Mouse (Mus musculus): ENCODE results near the gene Map3k12.

DNA sequence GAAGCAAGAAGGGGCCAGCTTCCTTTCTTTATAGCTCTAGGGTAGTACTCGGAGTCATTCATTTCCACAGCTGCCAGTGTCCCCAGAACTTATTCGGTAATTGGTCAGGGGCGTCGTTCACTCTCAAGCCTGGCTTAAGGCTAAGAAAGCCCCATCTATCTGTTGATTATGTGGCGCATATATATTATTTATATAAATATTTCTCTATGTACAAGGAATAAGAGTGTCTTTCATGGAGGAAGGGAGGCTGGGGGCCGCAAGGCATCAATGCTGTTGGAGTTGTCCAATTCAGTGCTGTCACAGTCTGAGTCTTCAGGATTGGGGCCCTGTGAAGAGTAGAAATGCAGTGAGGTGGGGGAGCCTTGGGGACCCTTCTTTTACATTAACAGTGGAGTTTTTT lies 17.0 kb downstream of the Map3k12 start:
- TF ChIP-seq POLR2A (IDR thresholded peaks at IDR 0.05; ENCODE audit: control insufficient read depth, extremely low read depth, insufficient read depth, low read length, poor library complexity) (no peak), CTCF (IDR thresholded peaks at IDR 0.05; ENCODE audit: borderline replicate concordance, control insufficient read depth, extremely low read depth, insufficient read depth, low read length, poor library complexity) (no peak)

Measured in thymus, adult 2 months (tissue).